Mouse (Mus musculus) forebrain, embryonic 11.5 days (tissue): ENCODE results near the gene Mroh8. TPM values are rescaled to one million over a fixed set of nuclear protein-coding genes. Genes with fewer than 3 reads are reported as not detected.

Source experiments
- ATAC-seq: fragments of 200-750 bp; cut with Nextera tagmentation; replicated peaks from 2 replicates; pipeline ENCODE4 v1.8.0; 2017; ENCODE audit warnings: moderate TSS enrichment; ENCODE audit not compliant: low FRiP score
- DNase-seq: peaks from one replicate; pipeline ENCODE4 v3.0.0-alpha.2; 2017; ENCODE audit warnings: low spot score
- H3K27ac ChIP-seq: fragments of 300-500 bp; sonication (generic); 2 replicates; pipeline ENCODE4 v1.5.1; 2014; ENCODE audit warnings: low read depth, low read length
- H3K27me3 ChIP-seq: fragments of 300-500 bp; sonication (generic); 2 replicates; pipeline ENCODE4 v1.6.1; 2014; ENCODE audit warnings: mild to moderate bottlenecking, low read length, mixed read lengths; ENCODE audit not compliant: control insufficient read depth, insufficient read depth
- H3K36me3 ChIP-seq: fragments of 300-500 bp; sonication (generic); 2 replicates; pipeline ENCODE4 v1.6.1; 2014; ENCODE audit warnings: mild to moderate bottlenecking, low read length, moderate library complexity, mixed read lengths; ENCODE audit not compliant: control insufficient read depth, insufficient read depth
- H3K4me1 ChIP-seq: fragments of 300-500 bp; sonication (generic); replicated peaks from 2 replicates; pipeline ENCODE4 v1.6.1; 2014; ENCODE audit warnings: low read length, mixed read lengths; ENCODE audit not compliant: control insufficient read depth, insufficient read depth
- H3K4me2 ChIP-seq: fragments of 300-500 bp; sonication (generic); 2 replicates; pipeline ENCODE4 v1.6.1; 2014; ENCODE audit warnings: low read depth, mild to moderate bottlenecking, low read length, moderate library complexity, mixed read lengths; ENCODE audit not compliant: severe bottlenecking
- H3K4me3 ChIP-seq: fragments of 300-500 bp; sonication (generic); 2 replicates; pipeline ENCODE4 v1.5.1; 2014; ENCODE audit warnings: low read depth, low read length
- H3K9ac ChIP-seq: fragments of 300-500 bp; sonication (generic); 2 replicates; pipeline ENCODE4 v1.6.1; 2014; ENCODE audit warnings: low read length
- H3K9me3 ChIP-seq: fragments of 300-500 bp; sonication (generic); 2 replicates; pipeline ENCODE4 v1.6.1; 2016; ENCODE audit warnings: low read length, mixed read lengths; ENCODE audit not compliant: control insufficient read depth
- WGBS: fragments of 180-500 bp; shearing (Covaris S2); extraction: QIAGEN DNeasy Blood & Tissue Kit; methylation state at CpG from one replicate; pipeline ENCODE4 v1.1.7; 2014; 5-methylcytosine and 5-hydroxymethylcytosine counted together
- polyA plus RNA-seq: library from polyadenylated mRNA; unstranded; fragments of >200 nt; fragmentation: Nextera tagmentation; extraction: Ambion mirVana; gene quantifications from 2 replicates; pipeline ENCODE4 v1.2.1, GENCODE M21; 2014

Mroh8 gene
- polyA plus RNA-seq, result 0.48 and 1.1 TPM in 2 replicates

DNA sequence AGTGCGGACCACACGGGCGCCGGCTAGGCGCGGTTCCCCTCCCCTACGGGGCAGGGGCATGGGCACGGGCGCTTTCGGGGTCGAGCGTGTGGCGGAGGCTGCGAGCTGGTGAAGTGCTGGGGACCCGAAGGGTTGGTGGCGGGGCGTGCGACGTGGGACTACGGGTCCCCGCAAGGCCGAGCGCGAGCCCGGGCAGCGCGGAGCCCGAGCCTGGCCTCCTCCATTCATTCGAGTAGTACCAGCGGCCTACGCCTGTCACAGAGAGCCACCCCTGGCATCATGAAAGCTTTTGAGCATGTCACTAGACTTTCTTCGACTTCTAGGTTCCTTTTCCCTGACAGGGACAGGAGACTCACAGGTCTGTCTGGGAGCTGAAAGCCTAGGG, at the start of gene Mroh8:
Gene Mroh8, minus strand, starts transcription at position 134 of the 385 bp plus-strand sequence.
- Histone ChIP-seq H3K4me2 (peak within 1 kb of the TSS; percentile 81), H3K27ac (peak within 1 kb of the TSS; percentile 88), H3K9ac (peak within 1 kb of the TSS; percentile 87), H3K4me1 (peaks cover 12% of the 10 kb centered on the region), H3K36me3 (peaks cover 8% of the 10 kb centered on the region; the same call in 1 of the 2 replicates), H3K27me3 (no peaks in the 10 kb centered on the region), H3K4me3 (peak within 1 kb of the TSS; percentile 87), H3K9me3 (no peaks in the 10 kb centered on the region)
- DNase-seq, result no peak
- ATAC-seq, result peak; percentile 71
- WGBS, result 0% methylated on average over 32 of the region's 32 CpGs

DNA sequence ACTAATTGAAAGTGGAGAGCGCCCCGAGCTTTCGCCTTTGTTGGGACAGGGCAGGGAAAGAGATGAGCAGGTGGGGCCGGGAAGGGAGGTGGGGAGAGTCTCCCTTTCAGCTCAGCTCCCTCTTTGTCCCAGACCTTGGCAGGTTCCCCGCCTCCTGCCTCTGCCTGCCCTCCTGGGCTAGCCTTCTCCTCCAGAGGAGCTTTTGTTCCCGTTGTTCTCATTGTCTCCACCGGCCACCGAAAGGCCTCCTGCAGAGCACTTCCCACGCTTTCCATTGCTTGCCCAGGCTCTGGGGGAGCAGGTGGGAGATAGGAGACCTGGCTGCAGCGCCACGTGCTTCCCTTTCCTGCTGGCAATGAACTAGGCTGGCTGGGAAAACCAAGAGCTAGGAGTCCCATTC, 49.2 kb upstream of the Mroh8 start:
- WGBS, result 8% methylated on average over 11 of the region's 11 CpGs
- peaks cover 23% of the 10 kb centered on the region for H3K4me1 ChIP-seq
- no peaks in the 10 kb centered on the region; the same call in 1 of the 2 replicates for H3K36me3 ChIP-seq
- peak overlapping the region; percentile 45; the same call in 1 of the 2 replicates for H3K9ac ChIP-seq
- peak overlapping the region; percentile 89 for H3K27ac ChIP-seq
- peak; percentile 91 for ATAC-seq
- no peak overlapping the region for H3K4me3 ChIP-seq
- no peaks in the 10 kb centered on the region for H3K9me3 ChIP-seq
- no peak overlapping the region for H3K4me2 ChIP-seq
- DNase-seq, result peak; percentile 88
- no peaks in the 10 kb centered on the region for H3K27me3 ChIP-seq

DNA sequence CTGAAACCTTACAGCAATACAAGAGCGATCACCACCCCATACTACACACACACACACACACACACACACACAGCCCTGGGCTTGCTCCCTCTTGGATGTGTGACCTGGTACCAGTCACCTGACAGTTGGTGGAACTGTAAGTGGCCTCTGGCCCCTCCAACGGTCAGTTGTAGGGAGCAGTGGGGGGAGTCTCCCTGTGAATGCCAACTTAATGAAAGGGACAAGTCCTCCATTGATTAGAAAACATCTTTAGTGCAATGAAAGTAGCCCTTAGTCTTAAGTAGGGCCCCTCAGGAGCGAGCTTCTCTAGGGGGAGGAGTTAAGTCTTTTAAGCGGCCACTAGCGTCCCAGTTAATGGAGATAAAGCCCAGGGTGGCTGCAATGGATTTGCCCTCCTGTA, 48.8 kb upstream of the Mroh8 start:
- Histone ChIP-seq H3K9ac (peak overlapping the region; percentile 45; the same call in 1 of the 2 replicates), H3K27me3 (no peaks in the 10 kb centered on the region), H3K4me2 (no peak overlapping the region), H3K4me3 (no peak overlapping the region), H3K36me3 (peaks cover 5% of the 10 kb centered on the region; the same call in 1 of the 2 replicates), H3K4me1 (peaks cover 23% of the 10 kb centered on the region), H3K9me3 (no peaks in the 10 kb centered on the region), H3K27ac (peak overlapping the region; percentile 89)
- WGBS, result 9% methylated on average over 5 of the region's 5 CpGs
- DNase-seq, result peak; percentile 69
- ATAC-seq, result peak; percentile 83

DNA sequence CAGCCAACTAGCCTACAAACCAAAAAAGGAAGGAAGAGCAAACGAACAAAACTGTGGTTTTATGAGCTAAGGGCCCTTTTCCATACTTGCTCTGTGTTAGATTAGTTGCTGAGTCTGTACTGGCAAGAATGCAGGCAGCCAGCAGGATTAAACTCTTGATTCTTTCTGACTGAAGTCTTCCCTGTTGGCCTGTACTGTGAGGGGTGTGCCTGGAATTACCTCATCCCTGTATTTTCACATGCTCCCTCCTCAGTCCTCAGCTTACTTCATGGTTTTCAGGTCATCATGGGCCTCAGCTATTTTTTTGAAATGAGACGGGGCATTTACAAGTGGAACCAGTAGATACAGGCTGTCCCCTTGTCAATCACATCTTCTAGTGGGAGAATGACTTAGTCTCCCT, 45.9 kb upstream of the Mroh8 start:
- no peak overlapping the region for H3K27ac ChIP-seq
- H3K9ac ChIP-seq, result no peak overlapping the region
- H3K36me3 ChIP-seq, result peaks cover 13% of the 10 kb centered on the region; the same call in 1 of the 2 replicates
- no peak overlapping the region for H3K4me2 ChIP-seq
- no peaks in the 10 kb centered on the region for H3K9me3 ChIP-seq
- 82% methylated on average over 2 of the region's 2 CpGs for WGBS
- peaks cover 21% of the 10 kb centered on the region for H3K4me1 ChIP-seq
- ATAC-seq, result no peak
- no peak for DNase-seq
- no peaks in the 10 kb centered on the region for H3K27me3 ChIP-seq
- H3K4me3 ChIP-seq, result no peak overlapping the region

DNA sequence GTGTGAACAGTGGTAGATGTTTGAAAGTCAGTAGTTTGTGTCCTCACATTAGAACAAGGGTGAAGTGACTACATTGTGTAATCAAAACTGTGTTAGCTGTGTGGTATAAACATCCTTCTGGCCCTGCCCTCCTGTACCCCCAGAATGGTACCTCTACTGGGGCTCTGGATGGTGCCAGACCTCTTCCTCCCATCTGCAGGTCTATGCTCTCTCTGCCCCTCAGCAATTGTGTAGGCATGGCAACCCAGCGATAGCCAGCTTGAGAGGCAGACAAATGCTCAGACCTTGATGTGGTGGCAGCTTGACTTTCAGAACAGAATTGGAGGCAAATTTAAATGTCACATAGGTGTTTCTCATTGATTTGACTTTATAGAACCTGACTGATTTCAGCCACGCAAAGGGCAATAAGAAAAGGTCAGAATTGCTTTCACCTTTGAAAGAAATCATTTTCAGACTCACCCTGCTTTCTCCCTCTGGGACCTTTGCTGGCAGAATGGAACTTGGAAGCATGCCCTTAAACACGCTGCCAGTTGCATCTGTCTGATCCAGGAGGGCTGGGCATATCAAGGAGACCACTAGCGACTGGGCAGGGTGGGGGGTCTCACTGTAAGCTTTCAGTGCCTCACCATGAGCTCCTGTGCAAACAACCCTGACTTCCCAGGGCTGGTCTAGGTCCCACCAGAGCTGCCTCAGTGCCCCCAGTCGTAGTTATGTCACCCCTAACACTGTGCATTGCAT, 42.8 kb upstream of the Mroh8 start:
- no peak for DNase-seq
- ATAC-seq, result no peak
- Histone ChIP-seq H3K27me3 (no peaks in the 10 kb centered on the region), H3K4me1 (peaks cover under 1% of the 10 kb centered on the region; the same call in 1 of the 2 replicates), H3K9ac (no peak overlapping the region), H3K27ac (no peak overlapping the region), H3K4me3 (no peak overlapping the region), H3K9me3 (no peaks in the 10 kb centered on the region), H3K4me2 (no peak overlapping the region), H3K36me3 (peaks cover 19% of the 10 kb centered on the region; the same call in 1 of the 2 replicates)
- WGBS, result 89% methylated on average over 5 of the region's 5 CpGs

DNA sequence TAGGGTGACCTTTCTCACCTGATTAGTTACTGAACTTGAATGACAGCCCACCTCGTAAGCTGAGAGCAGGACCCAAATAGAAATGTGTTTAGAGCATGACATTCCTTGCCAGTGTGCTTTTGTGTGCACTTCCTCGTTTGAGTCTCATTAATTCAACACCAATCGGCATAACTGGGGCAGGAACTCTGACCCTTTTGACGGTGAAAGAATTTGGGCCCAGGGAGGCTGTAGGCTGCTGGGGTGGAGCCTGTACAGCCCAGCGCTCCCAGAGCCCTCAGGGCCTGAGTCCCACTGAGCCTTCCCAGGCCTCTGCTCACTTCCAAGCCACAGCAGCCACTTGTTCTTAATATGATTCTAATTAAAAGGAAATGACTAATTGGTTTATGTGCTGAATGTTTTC, 41.5 kb upstream of the Mroh8 start:
- Histone ChIP-seq H3K9me3 (no peaks in the 10 kb centered on the region), H3K36me3 (peaks cover 22% of the 10 kb centered on the region), H3K27me3 (no peaks in the 10 kb centered on the region), H3K4me2 (no peak overlapping the region), H3K9ac (no peak overlapping the region), H3K27ac (no peak overlapping the region), H3K4me3 (no peak overlapping the region), H3K4me1 (no peaks in the 10 kb centered on the region; the same call in 1 of the 2 replicates)
- DNase-seq, result no peak
- no peak for ATAC-seq
- WGBS, result 27% methylated on average over 5 of the region's 5 CpGs

DNA sequence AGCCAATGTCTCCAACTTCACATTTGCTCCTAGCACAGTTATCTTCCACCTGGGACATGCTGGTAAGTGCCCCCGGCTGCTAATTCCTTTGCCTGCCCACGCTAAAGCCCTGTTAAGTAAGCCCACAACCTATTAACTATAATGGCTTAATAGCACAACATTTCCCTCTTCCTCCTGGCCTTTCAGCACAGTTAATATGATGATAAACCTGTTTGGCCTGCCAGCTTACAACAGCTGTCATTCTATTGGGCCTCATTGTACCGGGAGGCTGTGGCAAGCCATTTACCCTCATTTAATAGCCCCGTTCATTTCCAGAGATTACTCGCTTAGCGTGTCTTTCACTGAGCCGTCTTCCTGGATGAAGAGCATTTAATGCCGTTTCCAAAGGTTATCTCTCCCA, 40.8 kb upstream of the Mroh8 start:
- ATAC-seq, result no peak
- Histone ChIP-seq H3K36me3 (peaks cover 23% of the 10 kb centered on the region), H3K4me1 (no peaks in the 10 kb centered on the region; the same call in 1 of the 2 replicates), H3K9me3 (no peaks in the 10 kb centered on the region), H3K9ac (no peak overlapping the region), H3K27me3 (no peaks in the 10 kb centered on the region), H3K4me2 (no peak overlapping the region), H3K27ac (no peak overlapping the region), H3K4me3 (no peak overlapping the region)
- 71% methylated on average over 8 of the region's 8 CpGs for whole genome bisulfite sequencing
- DNase-seq, result no peak

DNA sequence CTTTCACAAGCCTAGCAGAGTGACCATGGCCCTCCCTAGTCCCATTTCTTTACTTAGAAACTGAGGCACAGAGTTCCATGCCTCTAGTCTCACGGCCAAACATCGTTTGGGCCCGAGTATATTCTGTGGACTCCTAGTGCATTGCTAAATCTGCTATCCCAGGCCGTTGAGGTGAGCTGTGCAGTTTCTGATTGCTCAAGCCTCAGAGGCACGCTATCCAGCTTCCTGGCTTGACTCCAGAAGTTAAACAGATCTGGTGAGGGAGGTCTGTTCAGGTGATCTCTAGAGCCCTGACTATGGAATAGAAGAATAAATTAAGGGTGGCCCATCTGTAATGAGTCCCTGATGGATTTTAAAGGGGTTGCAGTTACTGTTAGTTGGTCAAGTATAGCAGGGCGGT, 37.9 kb upstream of the Mroh8 start:
- Histone ChIP-seq H3K4me1 (peaks cover 4% of the 10 kb centered on the region; the same call in 1 of the 2 replicates), H3K4me2 (no peak overlapping the region), H3K27ac (no peak overlapping the region), H3K27me3 (no peaks in the 10 kb centered on the region), H3K9ac (no peak overlapping the region), H3K36me3 (peaks cover 28% of the 10 kb centered on the region), H3K9me3 (no peaks in the 10 kb centered on the region), H3K4me3 (no peak overlapping the region)
- ATAC-seq (no peak), DNase-seq (no peak)
- 94% methylated on average over 6 of the region's 6 CpGs for WGBS
